Mouse (Mus musculus) cortical plate, adult 2 months (tissue): ENCODE results near the gene Slc25a23.

Experiments used
- CTCF ChIP-seq: fragments of 200-500 bp; IDR thresholded peaks from 2 replicates; pipeline ENCODE4 v1.5.1; 2011; ENCODE audit warnings: mild to moderate bottlenecking, control low read depth, low read length; ENCODE audit not compliant: insufficient read depth; ENCODE audit errors: extremely low read depth
- POLR2A ChIP-seq: fragments of 200-500 bp; IDR thresholded peaks from 2 replicates; pipeline ENCODE4 v1.6.1; 2011; ENCODE audit warnings: mild to moderate bottlenecking, low read length, control low read depth; ENCODE audit not compliant: insufficient read depth; ENCODE audit errors: extremely low read depth

DNA sequence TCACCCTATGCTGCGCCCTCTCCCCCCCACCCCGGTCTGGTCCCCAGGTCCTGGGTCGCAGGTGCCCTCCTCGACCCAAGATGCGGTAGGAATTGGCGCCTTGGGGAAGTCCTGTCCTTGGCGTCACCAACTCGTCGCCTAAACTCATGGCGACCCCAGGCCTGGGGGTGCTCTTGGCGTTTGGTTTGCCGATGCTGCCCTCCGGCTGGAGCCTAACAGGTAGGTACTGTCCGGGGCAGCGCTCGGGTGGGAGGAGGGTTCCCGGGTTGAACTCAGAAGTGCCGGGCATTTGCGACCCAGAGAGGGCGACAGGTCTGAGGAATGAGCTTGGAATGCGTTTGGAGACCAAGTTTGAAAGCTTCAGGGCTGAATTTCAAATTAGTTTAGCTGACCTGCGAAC, 2.9 kb upstream of the Slc25a23 start:
- TF ChIP-seq CTCF = no peak
- TF ChIP-seq POLR2A = no peak
